Mouse (Mus musculus): ENCODE results near the gene Srd5a2. TPM values are rescaled to one million over a fixed set of nuclear protein-coding genes. Genes with fewer than 3 reads are reported as not detected.
A peak's percentile ranks its signal among the peaks of the same experiment; 100 is the strongest.

The Srd5a2 gene
- polyA plus RNA-seq, 1 experiment from 2014 or later, result 0.79 TPM

DNA sequence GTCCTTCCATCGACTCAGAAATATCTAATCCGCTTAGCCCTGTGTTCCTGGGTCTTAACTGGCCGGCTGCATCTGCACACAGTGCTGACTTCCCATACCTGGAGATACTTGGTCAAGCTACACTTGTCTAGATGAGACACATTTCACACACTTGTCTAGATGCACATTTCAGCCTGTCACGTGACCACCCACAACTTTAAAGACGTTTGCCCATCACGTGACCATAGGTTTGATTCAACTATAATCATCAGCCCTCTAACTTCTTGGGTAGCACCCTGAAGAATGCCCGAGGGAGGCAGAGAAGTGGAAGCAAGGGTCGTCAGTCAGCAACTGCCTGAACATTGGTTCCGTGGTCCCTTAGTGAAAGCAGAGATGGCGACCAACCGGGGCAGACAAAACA is 75.1 kb downstream of the Srd5a2 start:
- Histone ChIP-seq H3K4me3 (no peak overlapping the region), H3K36me3 (no peaks in the 10 kb centered on the region), H3K27ac (no peak overlapping the region), H3K9ac (no peak overlapping the region), H3K9me3 (no peaks in the 10 kb centered on the region), H3K4me2 (no peak overlapping the region), H3K4me1 (no peaks in the 10 kb centered on the region), H3K27me3 (no peaks in the 10 kb centered on the region)
- WGBS, result 89% methylated on average over 11 of the region's 11 CpGs
- no peak for ATAC-seq (ENCODE audit: insufficient number of reproducible peaks, low FRiP score, low TSS enrichment, low read depth)

DNA sequence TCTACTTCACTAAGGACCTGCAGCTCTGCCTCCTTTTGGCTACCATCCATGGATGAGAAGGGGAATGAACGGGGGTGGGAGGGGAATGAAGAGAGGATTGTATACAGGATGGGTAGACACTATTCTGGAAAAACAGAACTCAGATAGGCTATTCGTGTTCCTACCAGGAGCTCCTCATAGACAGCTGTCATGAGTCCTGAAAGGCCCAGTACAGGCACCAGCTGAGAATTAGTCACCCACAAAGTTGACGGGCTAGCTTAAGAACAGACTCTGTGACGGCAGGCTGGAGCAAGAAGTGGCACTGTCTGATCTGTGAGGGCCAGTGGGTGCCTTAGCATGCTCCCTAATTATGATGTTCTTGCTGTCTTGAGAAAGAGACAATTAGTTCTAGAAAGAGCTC is 76.4 kb downstream of the Srd5a2 start:
- H3K4me2 ChIP-seq, result no peak overlapping the region
- 69% methylated on average over 4 of the region's 4 CpGs for WGBS
- no peak for ATAC-seq (ENCODE audit: insufficient number of reproducible peaks, low FRiP score, low TSS enrichment, low read depth)
- H3K4me3 ChIP-seq, result no peak overlapping the region
- H3K27me3 ChIP-seq, result no peaks in the 10 kb centered on the region
- no peaks in the 10 kb centered on the region for H3K4me1 ChIP-seq
- H3K27ac ChIP-seq, result no peak overlapping the region
- H3K9me3 ChIP-seq, result no peaks in the 10 kb centered on the region
- H3K36me3 ChIP-seq, result no peaks in the 10 kb centered on the region
- H3K9ac ChIP-seq, result no peak overlapping the region

DNA sequence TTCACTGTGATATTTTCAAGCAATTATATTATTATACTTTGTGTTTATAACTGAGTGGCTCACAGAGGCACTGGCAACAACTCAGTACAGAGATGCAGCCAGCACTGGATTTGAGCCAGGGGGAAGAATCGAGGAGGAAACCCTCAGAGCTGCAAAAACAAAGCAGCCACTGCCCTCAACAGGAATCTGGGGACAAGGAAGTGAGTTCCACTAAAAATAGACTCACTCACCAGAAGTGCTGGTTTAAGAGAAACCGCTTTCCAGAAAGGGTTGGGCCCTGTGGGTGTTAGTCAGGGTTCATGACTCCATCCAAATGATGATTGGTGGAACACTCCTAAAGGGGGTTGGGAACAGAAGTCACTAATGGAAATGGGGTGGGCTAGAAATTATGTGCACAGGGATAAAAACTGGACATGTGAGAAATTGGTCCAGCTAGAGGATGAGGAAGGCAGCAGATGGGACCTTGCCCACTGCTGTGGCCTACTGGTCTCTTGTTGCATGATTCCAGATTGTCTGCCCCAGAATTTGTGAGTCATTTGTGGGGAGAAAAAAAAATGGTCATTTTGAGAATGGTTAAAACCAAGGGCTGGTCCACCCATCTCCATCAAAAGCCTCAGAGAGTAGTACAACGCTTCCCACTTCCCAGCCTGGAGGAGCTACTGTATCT is 77.2 kb downstream of the Srd5a2 start:
- H3K4me3 ChIP-seq, result no peak overlapping the region
- H3K9me3 ChIP-seq, result no peaks in the 10 kb centered on the region
- no peak overlapping the region for H3K4me2 ChIP-seq
- no peaks in the 10 kb centered on the region for H3K4me1 ChIP-seq
- H3K9ac ChIP-seq, result no peak overlapping the region
- no peak overlapping the region for H3K27ac ChIP-seq
- WGBS, result 50% methylated on average over 3 of the region's 3 CpGs
- no peaks in the 10 kb centered on the region for H3K36me3 ChIP-seq
- ATAC-seq (ENCODE audit: insufficient number of reproducible peaks, low FRiP score, low TSS enrichment, low read depth), result peak; percentile 74; the same call in 1 of the 2 replicates
- no peaks in the 10 kb centered on the region for H3K27me3 ChIP-seq

Other genes starting within 250 kb of the Srd5a2 start
- 3.1 and 3.5 TPM in 2 replicates for gene Ehd3, start 243.8 kb downstream of the Srd5a2 start, polyA plus RNA-seq (2015; fragmentation: Nextera tagmentation; extraction: Ambion mirVana)
- 1.2 and 1.5 TPM in 2 replicates for gene Xdh, start 97.7 kb downstream of the Srd5a2 start, polyA plus RNA-seq (2015; fragmentation: Nextera tagmentation; extraction: Ambion mirVana)
- 85.3 and 86.2 TPM in 2 replicates for gene Memo1, start 247.6 kb upstream of the Srd5a2 start, polyA plus RNA-seq (2015; fragmentation: Nextera tagmentation; extraction: Ambion mirVana)